Mouse (Mus musculus) embryonic facial prominence, embryonic 15.5 days (tissue): ENCODE data around the gene Pdcl3. TPM values are rescaled to one million over a fixed set of nuclear protein-coding genes. Genes with fewer than 3 reads are reported as not detected.
"Not testable (repeated sequence)": the region's sequence is repeated elsewhere in the genome, so short reads cannot be mapped to it uniquely, and the experiment has no call there.

Source experiments
- ATAC-seq: fragments of 200-750 bp; cut with Nextera tagmentation; 2 replicates; pipeline ENCODE4 v1.8.0; 2017; ENCODE audit warnings: low read depth, moderate TSS enrichment; ENCODE audit not compliant: insufficient number of reproducible peaks, low FRiP score, low TSS enrichment
- H3K27ac ChIP-seq: fragments of 300-500 bp; sonication (generic); replicated peaks from 2 replicates; pipeline ENCODE4 v1.5.1; 2015; ENCODE audit warnings: mild to moderate bottlenecking, inconsistent platforms
- H3K27me3 ChIP-seq: fragments of 300-500 bp; sonication (generic); 2 replicates; pipeline ENCODE4 v1.6.1; 2015; ENCODE audit warnings: inconsistent platforms
- H3K36me3 ChIP-seq: fragments of 300-500 bp; sonication (generic); 2 replicates; pipeline ENCODE4 v1.6.1; 2015; ENCODE audit warnings: mild to moderate bottlenecking, inconsistent platforms
- H3K4me1 ChIP-seq: fragments of 300-500 bp; sonication (generic); 2 replicates; pipeline ENCODE4 v1.6.1; 2015; ENCODE audit warnings: inconsistent platforms
- H3K4me2 ChIP-seq: fragments of 300-500 bp; sonication (generic); replicated peaks from 2 replicates; pipeline ENCODE4 v1.6.1; 2015; ENCODE audit warnings: mild to moderate bottlenecking, inconsistent platforms
- H3K4me3 ChIP-seq: fragments of 300-500 bp; sonication (generic); replicated peaks from 2 replicates; pipeline ENCODE4 v1.5.1; 2015; ENCODE audit warnings: mild to moderate bottlenecking, inconsistent platforms
- H3K9ac ChIP-seq: fragments of 300-500 bp; sonication (generic); 2 replicates; pipeline ENCODE4 v1.6.1; 2015; ENCODE audit warnings: inconsistent platforms
- H3K9me3 ChIP-seq: fragments of 300-500 bp; sonication (generic); replicated peaks from 2 replicates; pipeline ENCODE4 v1.6.1; 2016; ENCODE audit warnings: inconsistent platforms
- WGBS: fragments of 180-500 bp; shearing (Covaris S2); methylation state at CpG from one replicate; pipeline ENCODE4 v1.1.7; 2015; 5-methylcytosine and 5-hydroxymethylcytosine counted together
- polyA plus RNA-seq: library from polyadenylated mRNA; unstranded; fragments of >200 nt; fragmentation: Nextera tagmentation; extraction: Ambion mirVana; gene quantifications from 2 replicates; pipeline ENCODE4 v1.2.1, GENCODE M21; 2015

Pdcl3 gene
- polyA plus RNA-seq, 1 experiment from 2014 or later, result 156 TPM

GRCm38 (mm10) chr1:39025142-39025541 is 39.7 kb downstream of the Pdcl3 start:
- H3K4me2 ChIP-seq, result no peak overlapping the region
- WGBS, result 49% methylated on average over 7 of the region's 7 CpGs
- H3K9ac ChIP-seq, result no peak overlapping the region
- no peak overlapping the region for H3K27ac ChIP-seq
- 0 out of 2 replicates have a peak, but pooled peaks cover 4% of the 10 kb centered on the region for H3K4me1 ChIP-seq
- no peak; the same call in 1 of the 2 replicates for ATAC-seq
- no peaks in the 10 kb centered on the region for H3K36me3 ChIP-seq
- no peaks in the 10 kb centered on the region for H3K9me3 ChIP-seq
- H3K27me3 ChIP-seq, result no peaks in the 10 kb centered on the region
- H3K4me3 ChIP-seq, result no peak overlapping the region

GRCm38 (mm10) chr1:39025840-39026239 is 40.4 kb downstream of the Pdcl3 start:
- Histone ChIP-seq H3K9me3 (no peaks in the 10 kb centered on the region), H3K4me2 (no peak overlapping the region), H3K36me3 (no peaks in the 10 kb centered on the region), H3K27me3 (no peaks in the 10 kb centered on the region), H3K4me1 (0 out of 2 replicates have a peak, but pooled peaks cover 4% of the 10 kb centered on the region), H3K4me3 (no peak overlapping the region), H3K27ac (no peak overlapping the region), H3K9ac (no peak overlapping the region)
- WGBS, result 88% methylated on average over 1 of the region's 1 CpGs
- ATAC-seq, result no peak

- no peaks in the 10 kb centered on the region for H3K27me3 ChIP-seq
- no peaks in the 10 kb centered on the region for H3K9me3 ChIP-seq
- no peak overlapping the region for H3K4me2 ChIP-seq
- H3K36me3 ChIP-seq, result no peaks in the 10 kb centered on the region
- no peak overlapping the region for H3K27ac ChIP-seq
- no peak overlapping the region for H3K4me3 ChIP-seq
- ATAC-seq, result no peak
- 89% methylated on average over 7 of the region's 7 CpGs for WGBS
- H3K9ac ChIP-seq, result no peak overlapping the region
- H3K4me1 ChIP-seq, result 0 out of 2 replicates have a peak, but pooled peaks cover 4% of the 10 kb centered on the region
Measured at GRCm38 (mm10) chr1:39029176-39029575, 43.8 kb downstream of the Pdcl3 start.

GRCm38 (mm10) chr1:39030108-39030507 is 44.7 kb downstream of the Pdcl3 start:
- Histone ChIP-seq H3K4me1 (0 out of 2 replicates have a peak, but pooled peaks cover 4% of the 10 kb centered on the region), H3K9me3 (no peaks in the 10 kb centered on the region), H3K4me2 (peak overlapping the region; percentile 28), H3K36me3 (no peaks in the 10 kb centered on the region), H3K27ac (no peak overlapping the region), H3K27me3 (no peaks in the 10 kb centered on the region), H3K4me3 (peak overlapping the region; percentile 9; the same call in 1 of the 2 replicates), H3K9ac (no peak overlapping the region)
- ATAC-seq, result no peak
- 8% methylated on average over 7 of the region's 7 CpGs for WGBS

- no peak overlapping the region for H3K4me2 ChIP-seq
- no peaks in the 10 kb centered on the region for H3K4me1 ChIP-seq
- no peaks in the 10 kb centered on the region for H3K36me3 ChIP-seq
- no peak for ATAC-seq
- WGBS, result 85% methylated on average over 9 of the region's 9 CpGs
- no peaks in the 10 kb centered on the region for H3K27me3 ChIP-seq
- no peak overlapping the region for H3K9ac ChIP-seq
- H3K9me3 ChIP-seq, result no peaks in the 10 kb centered on the region
- H3K27ac ChIP-seq, result no peak overlapping the region
- no peak overlapping the region for H3K4me3 ChIP-seq
Measured at GRCm38 (mm10) chr1:39035817-39036216, 50.4 kb downstream of the Pdcl3 start.

GRCm38 (mm10) chr1:39042188-39042587 is 56.8 kb downstream of the Pdcl3 start:
- Histone ChIP-seq H3K4me1 (no peaks in the 10 kb centered on the region), H3K4me3 (no peak overlapping the region), H3K36me3 (no peaks in the 10 kb centered on the region), H3K9ac (no peak overlapping the region), H3K27ac (no peak overlapping the region), H3K4me2 (no peak overlapping the region), H3K27me3 (no peaks in the 10 kb centered on the region), H3K9me3 (no peaks in the 10 kb centered on the region)
- ATAC-seq, result no peak
- 63% methylated on average over 2 of the region's 2 CpGs for WGBS

GRCm38 (mm10) chr1:39044442-39044841 is 59.0 kb downstream of the Pdcl3 start:
- H3K27me3 ChIP-seq, ATAC-seq, H3K36me3 ChIP-seq, H3K27ac ChIP-seq, H3K4me1 ChIP-seq, H3K4me3 ChIP-seq, H3K9ac ChIP-seq, H3K4me2 ChIP-seq, H3K9me3 ChIP-seq: not testable (repeated sequence)
- 82% methylated on average over 1 of the region's 1 CpGs for WGBS

- H3K36me3 ChIP-seq, result no peaks in the 10 kb centered on the region
- no peak overlapping the region for H3K9ac ChIP-seq
- WGBS, result 20% methylated on average over 7 of the region's 7 CpGs
- H3K4me1 ChIP-seq, result no peaks in the 10 kb centered on the region
- no peak overlapping the region for H3K4me2 ChIP-seq
- peaks cover 4% of the 10 kb centered on the region; the same call in 1 of the 2 replicates for H3K9me3 ChIP-seq
- no peak overlapping the region for H3K4me3 ChIP-seq
- H3K27me3 ChIP-seq, result no peaks in the 10 kb centered on the region
- no peak for ATAC-seq
- H3K27ac ChIP-seq, result no peak overlapping the region
Measured at GRCm38 (mm10) chr1:39046689-39047088, 61.3 kb downstream of the Pdcl3 start.

Other genes with a start within 250 kb of the Pdcl3 start
- 2.0 and 2.2 TPM in 2 replicates for gene Lonrf2, start 148.9 kb upstream of the Pdcl3 start, polyA plus RNA-seq
- 7.5 and 9.4 TPM in 2 replicates for gene Chst10, start 87.4 kb upstream of the Pdcl3 start, polyA plus RNA-seq
- not detected in 2 replicates for gene Nms, start 46.5 kb upstream of the Pdcl3 start, polyA plus RNA-seq
- 3.3 and 4.0 TPM in 2 replicates for gene Npas2, start 208.1 kb downstream of the Pdcl3 start, polyA plus RNA-seq